Mouse (Mus musculus): ENCODE data around the gene Fat3. TPM values are rescaled to one million over a fixed set of nuclear protein-coding genes. Genes with fewer than 3 reads are reported as not detected.
A peak's percentile ranks its signal among the peaks of the same experiment; 100 is the strongest.

Fat3 gene
- under 1 TPM; 0.57 to 0.70 TPM for total RNA-seq (2021)

- intact Hi-C loops (cut with DNase I), result no loop called here
- DNase-seq (ENCODE audit: low spot score), result no peak
Measured at GRCm38 (mm10) chr9:16501186-16501711, at the start of gene Fat3. Fat3 (minus strand) TSS chr9:16501285.

GRCm38 (mm10) chr9:16532884-16533283 lies 31.8 kb upstream of the Fat3 start:
- DNase-seq (ENCODE audit: low spot score), result no peak
- intact Hi-C loops (cut with DNase I), result no loop called here

GRCm38 (mm10) chr9:16517543-16517942 lies 16.5 kb upstream of the Fat3 start:
- DNase-seq (ENCODE audit: low spot score), result no peak
- intact Hi-C loops (cut with DNase I), result no loop called here

- intact Hi-C loops (cut with DNase I), result no loop called here
- DNase-seq (ENCODE audit: low spot score), result no peak
Measured at GRCm38 (mm10) chr9:16512005-16512404, 10.9 kb upstream of the Fat3 start.

GRCm38 (mm10) chr9:16503776-16504175 lies 2.7 kb upstream of the Fat3 start:
- DNase-seq (ENCODE audit: low spot score), result no peak
- intact Hi-C loops (cut with DNase I), result no loop called here

GRCm38 (mm10) chr9:16502673-16503343 lies 1.7 kb upstream of the Fat3 start:
- DNase-seq (ENCODE audit: low spot score), result no peak
- intact Hi-C loops (cut with DNase I), result no loop called here

GRCm38 (mm10) chr9:16501990-16502672 lies 1.0 kb upstream of the Fat3 start:
- DNase-seq (ENCODE audit: low spot score), result no peak

GRCm38 (mm10) chr9:16500382-16501185 lies 501 bp downstream of the Fat3 start:
- intact Hi-C loops (cut with DNase I), result no loop called here
- DNase-seq (ENCODE audit: low spot score), result no peak

More at GRCm38 (mm10) chr9:16501990-16502672, 1.0 kb upstream of the Fat3 start:
- intact Hi-C loops (cut with DNase I), result no loop called here

GRCm38 (mm10) chr9:16499621-16500381 lies 1.3 kb downstream of the Fat3 start:
- intact Hi-C loops (cut with DNase I), result no loop called here
- DNase-seq (ENCODE audit: low spot score), result peak; percentile 1

GRCm38 (mm10) chr9:16498876-16499275 lies 2.2 kb downstream of the Fat3 start:
- DNase-seq (ENCODE audit: low spot score), result no peak
- intact Hi-C loops (cut with DNase I), result no loop called here

GRCm38 (mm10) chr9:16497361-16497760 lies 3.7 kb downstream of the Fat3 start:
- DNase-seq (ENCODE audit: low spot score), result no peak
- intact Hi-C loops (cut with DNase I), result no loop called here

- DNase-seq (ENCODE audit: low spot score), result no peak
- intact Hi-C loops (cut with DNase I), result no loop called here
Measured at GRCm38 (mm10) chr9:16496331-16496730, 4.8 kb downstream of the Fat3 start.

GRCm38 (mm10) chr9:16489661-16490060 lies 11.4 kb downstream of the Fat3 start:
- no peak for DNase-seq (ENCODE audit: low spot score)
- intact Hi-C loops (cut with DNase I), result no loop called here

- DNase-seq (ENCODE audit: low spot score), result no peak
- intact Hi-C loops (cut with DNase I), result no loop called here
Measured at GRCm38 (mm10) chr9:16487565-16487964, 13.5 kb downstream of the Fat3 start.

GRCm38 (mm10) chr9:16486229-16486628 lies 14.9 kb downstream of the Fat3 start:
- DNase-seq (ENCODE audit: low spot score), result no peak
- intact Hi-C loops (cut with DNase I), result no loop called here

- intact Hi-C loops (cut with DNase I), result no loop called here
- DNase-seq (ENCODE audit: low spot score), result no peak
Measured at GRCm38 (mm10) chr9:16485173-16485572, 15.9 kb downstream of the Fat3 start.

- no peak for DNase-seq (ENCODE audit: low spot score)
- intact Hi-C loops (cut with DNase I), result no loop called here
Measured at GRCm38 (mm10) chr9:16484765-16485164, 16.3 kb downstream of the Fat3 start.

GRCm38 (mm10) chr9:16461491-16461890 lies 39.6 kb downstream of the Fat3 start:
- intact Hi-C loops (cut with DNase I), result no loop called here
- DNase-seq (ENCODE audit: low spot score), result no peak

- no peak for DNase-seq (ENCODE audit: low spot score)
- intact Hi-C loops (cut with DNase I), result no loop called here
Measured at GRCm38 (mm10) chr9:16460591-16460990, 40.5 kb downstream of the Fat3 start.

- intact Hi-C loops (cut with DNase I), result no loop called here
- DNase-seq (ENCODE audit: low spot score), result no peak
Measured at GRCm38 (mm10) chr9:16441930-16442329, 59.2 kb downstream of the Fat3 start.
